Mouse (Mus musculus) layer of hippocampus, postnatal 36 days (tissue): Measurements from ENCODE around the gene Ufsp1. TPM values are rescaled to one million over a fixed set of nuclear protein-coding genes. Genes with fewer than 3 reads are reported as not detected.
A peak's percentile ranks its signal among the peaks of the same experiment; 100 is the strongest.

Experiments
- DNase-seq, 2 experiments: peaks; one replicate each; pipeline ENCODE4 v3.0.0; 2022
- total RNA-seq, 2 experiments: library from RNA; stranded (reverse); gene quantifications; 2 replicates each; pipeline ENCODE4 v1.2.3; 2021

The Ufsp1 gene
- total RNA-seq, 2 experiments from 2014 or later, result 8.6 to 12.2 TPM

- no peak for DNase-seq
Observed at GRCm38 (mm10) chr5:137295712-137296111, 1.3 kb downstream of the Ufsp1 start.

GRCm38 (mm10) chr5:137297126-137297525 is 2.7 kb downstream of the Ufsp1 start:
- no peak for DNase-seq

GRCm38 (mm10) chr5:137299240-137299639 is 4.8 kb downstream of the Ufsp1 start:
- DNase-seq, result no peak

GRCm38 (mm10) chr5:137301253-137301652 is 6.8 kb downstream of the Ufsp1 start:
- DNase-seq, result no peak

- DNase-seq, result no peak
Observed at GRCm38 (mm10) chr5:137303609-137304008, 9.2 kb downstream of the Ufsp1 start.

DNA sequence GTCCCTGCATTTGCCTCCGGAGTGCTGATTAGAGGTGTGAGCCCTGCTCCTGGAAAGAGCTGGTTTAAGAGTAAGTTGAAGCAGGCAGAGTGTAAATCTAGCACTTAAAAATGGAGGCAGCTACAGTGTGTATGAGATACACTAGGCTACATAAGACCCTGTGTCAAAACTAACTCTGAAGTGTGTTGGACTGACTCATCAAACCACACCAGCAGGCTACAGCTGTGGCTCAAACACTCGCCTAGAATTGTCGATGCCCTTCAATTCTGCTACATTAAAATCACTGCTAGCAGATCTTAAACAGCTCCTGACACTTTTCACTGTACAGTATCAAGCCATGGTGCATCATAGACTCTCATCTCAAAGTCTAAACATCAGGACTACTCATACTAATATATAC is 9.7 kb downstream of the Ufsp1 start:
- DNase-seq, result no peak

DNA sequence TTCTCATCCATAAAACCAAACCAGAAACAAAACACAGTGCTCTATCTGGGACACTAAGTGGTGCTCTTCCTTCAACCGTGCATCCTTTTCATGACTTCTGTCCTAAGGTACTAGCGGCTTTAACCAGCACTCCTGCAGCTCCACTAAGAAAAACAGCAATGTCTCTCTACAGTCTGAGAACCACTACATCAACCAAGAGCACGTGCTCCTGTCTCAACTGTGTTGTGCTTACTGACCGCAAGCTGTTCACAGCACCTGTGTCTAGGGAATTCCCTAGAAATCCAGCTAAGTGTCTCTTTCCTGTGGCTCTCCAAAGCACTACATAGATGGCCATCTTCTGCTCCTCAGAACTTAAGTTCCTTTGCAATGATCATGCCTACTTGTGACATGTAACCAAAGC is 10.4 kb downstream of the Ufsp1 start:
- no peak for DNase-seq

GRCm38 (mm10) chr5:137305822-137306221 is 11.4 kb downstream of the Ufsp1 start:
- DNase-seq, result no peak

GRCm38 (mm10) chr5:137306439-137307005 is 12.1 kb downstream of the Ufsp1 start:
- DNase-seq, result no peak

- DNase-seq, result peak; percentile 92
Observed at GRCm38 (mm10) chr5:137307071-137307912, 12.9 kb downstream of the Ufsp1 start, which contains the start of gene Srrt. TSS of gene Srrt (minus strand) at chr5:137307674.

DNA sequence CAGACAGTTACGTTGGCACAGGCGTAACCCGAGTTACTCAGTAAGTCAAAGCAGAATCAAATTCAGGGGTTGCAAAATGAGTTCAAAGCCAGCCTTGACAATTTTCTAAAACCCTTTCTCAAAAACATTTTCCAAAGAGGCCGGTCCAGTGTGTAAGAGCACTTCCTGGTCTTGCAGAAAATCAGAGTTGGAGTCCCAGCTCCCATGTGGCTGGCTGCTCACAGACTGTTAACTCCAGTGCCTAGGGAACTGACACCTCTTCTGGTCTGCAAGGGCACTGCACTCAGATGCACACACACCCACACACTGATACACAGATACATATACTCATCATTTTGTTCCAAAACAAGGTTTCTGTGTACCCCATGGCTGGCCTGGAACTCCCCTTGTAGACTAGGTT is 13.9 kb downstream of the Ufsp1 start:
- no peak for DNase-seq

GRCm38 (mm10) chr5:137313466-137314192 is 19.2 kb downstream of the Ufsp1 start:
- no peak for DNase-seq

DNA sequence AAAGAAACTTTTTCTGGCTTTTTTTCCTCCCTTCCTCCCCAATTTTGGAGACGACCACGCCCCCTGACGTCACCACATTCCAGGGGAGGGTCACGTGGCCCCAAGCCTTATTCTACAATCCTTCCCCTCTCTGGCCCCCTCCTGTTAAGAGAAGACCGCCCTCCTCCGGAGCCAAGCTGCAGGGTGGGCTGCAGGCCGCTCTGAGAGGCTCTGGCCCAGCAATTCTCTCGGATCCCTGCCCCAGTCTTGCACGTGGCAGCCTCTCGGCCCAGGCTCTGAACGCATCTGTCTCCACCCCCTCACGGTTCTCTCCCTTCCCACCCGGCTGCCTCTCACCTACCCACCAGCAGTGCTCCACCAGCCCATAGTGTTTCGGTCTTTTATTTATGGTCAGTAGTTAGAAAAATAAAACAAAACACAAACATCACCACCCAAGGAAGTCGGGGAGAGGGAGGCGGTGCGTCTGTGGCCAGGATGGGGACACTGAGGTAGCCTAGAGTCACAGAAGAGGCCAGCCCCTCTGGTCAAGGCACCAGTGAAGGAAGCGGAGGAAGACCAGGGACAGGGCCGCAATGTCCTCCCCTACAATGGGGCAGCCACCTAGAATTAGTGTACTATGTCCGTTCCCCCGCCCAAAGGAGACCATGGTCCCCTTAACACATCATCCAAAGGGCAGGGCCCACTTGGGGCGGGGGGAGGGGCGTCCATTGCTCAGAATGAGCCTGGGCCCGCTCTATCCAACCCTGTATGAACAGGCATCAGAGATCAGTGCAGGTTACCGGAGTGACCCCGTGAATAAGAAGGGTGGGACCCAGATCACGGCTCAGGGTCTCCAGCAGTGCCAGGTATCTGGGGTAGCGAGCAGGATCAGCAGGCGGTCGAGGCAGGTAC is 20.0 kb downstream of the Ufsp1 start, which contains the start of gene Trip6:
Gene Trip6 (minus strand): TSS at position 212 of the 891 bp plus-strand sequence.
- peak; percentile 43 to 53 for DNase-seq

- DNase-seq, result no peak
Observed at GRCm38 (mm10) chr5:137315084-137315903, 20.9 kb downstream of the Ufsp1 start.

GRCm38 (mm10) chr5:137317361-137317760 is 22.9 kb downstream of the Ufsp1 start:
- DNase-seq, result no peak

DNA sequence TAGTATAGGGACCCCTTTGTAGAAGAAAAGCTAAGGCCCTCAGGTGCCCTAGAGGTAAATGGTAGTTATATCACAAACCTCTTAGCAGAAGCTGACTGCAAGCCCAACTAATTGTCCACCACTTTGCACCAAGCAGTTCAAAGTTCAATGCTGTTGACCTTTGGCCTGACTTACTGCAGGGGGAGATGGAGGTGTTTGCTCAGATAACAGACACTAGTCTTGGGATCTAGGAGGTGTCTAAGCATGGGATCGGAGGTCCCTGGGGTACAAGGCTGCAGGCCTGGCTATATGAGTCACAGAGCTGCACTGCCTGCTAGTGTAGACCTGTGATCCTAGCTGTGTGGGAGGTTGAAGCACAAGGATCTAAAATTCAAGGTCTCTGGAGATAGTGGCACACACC is 24.1 kb downstream of the Ufsp1 start:
- DNase-seq, result no peak

DNA sequence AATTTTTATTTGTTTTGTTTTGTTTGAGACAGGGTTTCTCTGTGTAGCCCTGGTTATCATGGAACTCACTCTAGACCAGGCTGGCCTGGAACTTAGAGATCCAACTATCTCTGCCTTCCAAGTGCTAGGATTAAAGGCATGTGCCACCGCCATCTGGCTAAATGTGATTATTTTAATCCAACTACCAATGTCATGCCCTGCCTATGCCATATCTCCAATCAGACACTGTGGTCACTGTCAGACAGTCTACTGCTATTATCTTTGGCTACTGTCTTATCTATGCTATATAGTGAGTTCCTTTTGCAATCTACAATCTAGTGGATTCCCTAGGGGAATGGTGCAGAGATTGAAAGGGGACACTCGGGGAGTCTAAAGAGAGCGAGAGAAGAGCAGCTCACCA is 26.6 kb downstream of the Ufsp1 start:
- DNase-seq, result no peak

GRCm38 (mm10) chr5:137330910-137331309 is 36.5 kb downstream of the Ufsp1 start:
- DNase-seq, result no peak

GRCm38 (mm10) chr5:137332857-137333511 is 38.6 kb downstream of the Ufsp1 start:
- DNase-seq, result no peak

DNA sequence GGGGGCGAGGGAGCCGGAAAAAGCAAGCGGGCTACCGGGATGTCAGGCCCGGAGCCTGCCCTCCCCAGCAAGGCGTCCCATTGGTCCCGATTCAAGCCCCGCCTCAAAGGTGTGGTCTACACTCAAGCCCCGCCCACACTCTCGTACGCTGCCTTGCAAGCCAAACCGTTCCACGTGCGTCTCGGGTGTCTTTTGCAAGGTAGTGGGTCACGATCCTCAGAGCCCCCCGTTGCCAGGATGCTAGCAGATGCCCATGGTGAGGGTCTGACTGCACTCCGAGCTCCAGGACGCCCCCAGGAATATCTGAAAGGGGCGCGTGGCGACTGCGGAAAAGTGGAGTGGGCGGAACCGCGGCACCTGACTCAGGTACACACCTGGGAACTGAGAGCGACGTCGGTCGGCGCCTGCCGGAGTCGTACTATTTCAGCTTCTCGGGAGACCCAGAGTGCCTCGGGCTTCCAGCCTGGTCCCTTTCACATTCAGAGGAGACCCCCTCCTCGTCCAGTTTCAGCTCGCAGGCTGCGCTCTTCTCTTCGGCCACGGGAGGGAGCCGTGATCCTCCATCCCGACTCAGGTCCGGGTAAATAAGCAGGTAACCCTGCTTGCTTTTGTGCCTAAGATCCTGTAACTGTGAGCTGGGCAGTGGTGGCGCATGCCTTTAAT is 39.2 kb downstream of the Ufsp1 start, which contains the start of gene Slc12a9:
Gene Slc12a9 (minus strand): TSS at position 86 of the 663 bp plus-strand sequence.
- DNase-seq, result peak; percentile 87 to 89
